Mouse (Mus musculus): Measurements from ENCODE around the gene Wt1. TPM values are rescaled to one million over a fixed set of nuclear protein-coding genes. Genes with fewer than 3 reads are reported as not detected.

Wt1 gene
- polyA plus RNA-seq, 1 experiment: 1.4 TPM

- 60% methylated on average over 8 of the region's 8 CpGs for WGBS
- no peak overlapping the region for H3K4me3 ChIP-seq (replicated peaks; ENCODE audit: control insufficient read depth, low read depth, low read length)
- H3K4me1 ChIP-seq (ENCODE audit: control insufficient read depth, insufficient read depth, low read length): no peaks in the 10 kb centered on the region; the same call in 1 of the 2 replicates
- TF ChIP-seq POLR2A (IDR thresholded peaks at IDR 0.05; ENCODE audit: borderline replicate concordance, control insufficient read depth, low read depth, low read length): no peak
- no peak for TF ChIP-seq CTCF (IDR thresholded peaks at IDR 0.05; ENCODE audit: control insufficient read depth, insufficient read depth, low read length)
- no peak overlapping the region for H3K27ac ChIP-seq (ENCODE audit: control insufficient read depth, insufficient read depth, low read depth, low read length, poor library complexity)
Observed at GRCm38 (mm10) chr2:105200152-105200551, 73.8 kb downstream of the Wt1 start.

GRCm38 (mm10) chr2:105206563-105207174 is 80.3 kb downstream of the Wt1 start:
- no peak for TF ChIP-seq CTCF (IDR thresholded peaks at IDR 0.05; ENCODE audit: control insufficient read depth, insufficient read depth, low read length)
- no peak for TF ChIP-seq POLR2A (IDR thresholded peaks at IDR 0.05; ENCODE audit: borderline replicate concordance, control insufficient read depth, low read depth, low read length)
- H3K4me1 ChIP-seq (ENCODE audit: control insufficient read depth, insufficient read depth, low read length): no peaks in the 10 kb centered on the region
- H3K27ac ChIP-seq (ENCODE audit: control insufficient read depth, insufficient read depth, low read depth, low read length, poor library complexity): no peak overlapping the region
- WGBS: 75% methylated on average over 9 of the region's 9 CpGs
- no peak overlapping the region for H3K4me3 ChIP-seq (replicated peaks; ENCODE audit: control insufficient read depth, low read depth, low read length)

GRCm38 (mm10) chr2:105212839-105213238 is 86.5 kb downstream of the Wt1 start:
- H3K4me3 ChIP-seq (replicated peaks; ENCODE audit: control insufficient read depth, low read depth, low read length): no peak overlapping the region
- H3K4me1 ChIP-seq (ENCODE audit: control insufficient read depth, insufficient read depth, low read length): no peaks in the 10 kb centered on the region
- TF ChIP-seq CTCF (IDR thresholded peaks at IDR 0.05; ENCODE audit: control insufficient read depth, insufficient read depth, low read length) (no peak), POLR2A (IDR thresholded peaks at IDR 0.05; ENCODE audit: borderline replicate concordance, control insufficient read depth, low read depth, low read length) (no peak)
- 58% methylated on average over 7 of the region's 7 CpGs for WGBS
- H3K27ac ChIP-seq (ENCODE audit: control insufficient read depth, insufficient read depth, low read depth, low read length, poor library complexity): no peak overlapping the region

- Histone ChIP-seq H3K4me3 (replicated peaks; ENCODE audit: control insufficient read depth, low read depth, low read length) (no peak overlapping the region), H3K4me1 (ENCODE audit: control insufficient read depth, insufficient read depth, low read length) (no peaks in the 10 kb centered on the region; the same call in 1 of the 2 replicates), H3K27ac (ENCODE audit: control insufficient read depth, insufficient read depth, low read depth, low read length, poor library complexity) (no peak overlapping the region)
- WGBS: 40% methylated on average over 8 of the region's 8 CpGs
- TF ChIP-seq POLR2A (IDR thresholded peaks at IDR 0.05; ENCODE audit: borderline replicate concordance, control insufficient read depth, low read depth, low read length) (no peak), CTCF (IDR thresholded peaks at IDR 0.05; ENCODE audit: control insufficient read depth, insufficient read depth, low read length) (no peak)
Observed at GRCm38 (mm10) chr2:105215914-105216313, 89.6 kb downstream of the Wt1 start.

GRCm38 (mm10) chr2:105219229-105219628 is 92.9 kb downstream of the Wt1 start:
- TF ChIP-seq CTCF (IDR thresholded peaks at IDR 0.05; ENCODE audit: control insufficient read depth, insufficient read depth, low read length): no peak
- no peak for TF ChIP-seq POLR2A (IDR thresholded peaks at IDR 0.05; ENCODE audit: borderline replicate concordance, control insufficient read depth, low read depth, low read length)
- Histone ChIP-seq H3K27ac (ENCODE audit: control insufficient read depth, insufficient read depth, low read depth, low read length, poor library complexity) (no peak overlapping the region), H3K4me3 (replicated peaks; ENCODE audit: control insufficient read depth, low read depth, low read length) (no peak overlapping the region), H3K4me1 (ENCODE audit: control insufficient read depth, insufficient read depth, low read length) (no peaks in the 10 kb centered on the region; the same call in 1 of the 2 replicates)
- WGBS: 37% methylated on average over 5 of the region's 5 CpGs

- H3K4me1 ChIP-seq (ENCODE audit: control insufficient read depth, insufficient read depth, low read length): no peaks in the 10 kb centered on the region; the same call in 1 of the 2 replicates
- 14% methylated on average over 8 of the region's 8 CpGs for WGBS
- H3K27ac ChIP-seq (ENCODE audit: control insufficient read depth, insufficient read depth, low read depth, low read length, poor library complexity): no peak overlapping the region
- TF ChIP-seq POLR2A (IDR thresholded peaks at IDR 0.05; ENCODE audit: borderline replicate concordance, control insufficient read depth, low read depth, low read length): no peak
- TF ChIP-seq CTCF (IDR thresholded peaks at IDR 0.05; ENCODE audit: control insufficient read depth, insufficient read depth, low read length): no peak
- H3K4me3 ChIP-seq (replicated peaks; ENCODE audit: control insufficient read depth, low read depth, low read length): no peak overlapping the region
Observed at GRCm38 (mm10) chr2:105219664-105220063, 93.3 kb downstream of the Wt1 start.

GRCm38 (mm10) chr2:105220738-105221303 is 94.5 kb downstream of the Wt1 start:
- TF ChIP-seq POLR2A (IDR thresholded peaks at IDR 0.05; ENCODE audit: borderline replicate concordance, control insufficient read depth, low read depth, low read length) (no peak), CTCF (IDR thresholded peaks at IDR 0.05; ENCODE audit: control insufficient read depth, insufficient read depth, low read length) (no peak)

More at GRCm38 (mm10) chr2:105220738-105221303, 94.5 kb downstream of the Wt1 start:
- 82% methylated on average over 9 of the region's 9 CpGs for WGBS
- no peak overlapping the region for H3K27ac ChIP-seq (ENCODE audit: control insufficient read depth, insufficient read depth, low read depth, low read length, poor library complexity)
- no peak overlapping the region for H3K4me3 ChIP-seq (replicated peaks; ENCODE audit: control insufficient read depth, low read depth, low read length)
- no peaks in the 10 kb centered on the region; the same call in 1 of the 2 replicates for H3K4me1 ChIP-seq (ENCODE audit: control insufficient read depth, insufficient read depth, low read length)

Other genes with a start within 250 kb of the Wt1 start
- gene Eif3m, start 109.4 kb upstream of the Wt1 start, polyA plus RNA-seq (2011; ENCODE audit: insufficient read depth, insufficient read length, low replicate concordance, missing spikeins): 97.7 and 133 TPM in 2 replicates
- gene Gm11060, start 34.5 kb upstream of the Wt1 start, polyA plus RNA-seq (2011; ENCODE audit: insufficient read depth, insufficient read length, low replicate concordance, missing spikeins): not detected in 2 replicates
- gene Them7, start 97.8 kb downstream of the Wt1 start, polyA plus RNA-seq (2011; ENCODE audit: insufficient read depth, insufficient read length, low replicate concordance, missing spikeins): not detected in 2 replicates